Mouse (Mus musculus): Measurements from ENCODE around the gene Ap1s1.

Ap1s1 gene

GRCm38 (mm10) chr5:137015913-137016312, 30.0 kb downstream of the Ap1s1 start:
- no peak for DNase-seq

- DNase-seq: no peak
These were observed 33.5 kb downstream of the Ap1s1 start for GRCm38 (mm10) chr5:137012401-137012950.

DNA sequence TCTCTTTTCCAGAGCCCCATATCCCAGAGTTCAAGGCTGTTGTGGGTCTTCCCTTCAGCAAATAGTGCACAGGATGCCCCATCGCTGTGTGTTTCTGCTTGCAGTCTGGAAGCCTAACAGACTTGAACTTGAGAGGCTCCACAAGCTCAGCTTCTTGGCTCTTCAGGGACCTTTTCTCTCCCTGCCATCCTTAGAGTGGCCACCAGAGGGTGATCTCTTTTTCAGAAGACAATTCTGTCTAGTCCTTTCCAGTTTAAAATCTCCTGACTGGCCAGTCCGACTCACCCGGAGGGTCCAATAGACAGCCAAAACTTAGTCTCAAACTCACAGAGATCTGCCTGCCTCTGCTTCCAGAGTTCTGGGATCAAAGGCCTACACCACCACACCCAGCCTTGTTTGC, 35.9 kb downstream of the Ap1s1 start:
- peak; percentile 40 for DNase-seq

DNA sequence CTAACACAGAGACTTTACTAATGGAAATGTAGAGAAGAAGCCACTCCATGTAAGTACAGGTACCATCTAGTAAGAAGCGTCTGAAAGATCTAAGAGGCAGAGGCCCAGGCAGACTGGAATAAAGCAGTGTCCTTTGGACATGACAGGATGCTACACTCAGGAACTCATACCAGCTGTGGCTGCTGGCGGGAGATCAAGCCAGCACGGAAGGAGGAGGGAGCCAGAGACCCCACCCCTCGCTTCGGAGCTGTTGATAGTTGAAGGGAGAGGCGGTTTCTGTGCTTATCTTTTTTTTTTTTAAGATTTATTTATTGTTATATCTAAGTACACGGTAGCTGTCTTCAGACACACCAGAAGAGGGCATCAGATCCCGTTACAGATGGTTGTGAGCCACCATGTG, 38.7 kb downstream of the Ap1s1 start:
- DNase-seq: no peak

DNA sequence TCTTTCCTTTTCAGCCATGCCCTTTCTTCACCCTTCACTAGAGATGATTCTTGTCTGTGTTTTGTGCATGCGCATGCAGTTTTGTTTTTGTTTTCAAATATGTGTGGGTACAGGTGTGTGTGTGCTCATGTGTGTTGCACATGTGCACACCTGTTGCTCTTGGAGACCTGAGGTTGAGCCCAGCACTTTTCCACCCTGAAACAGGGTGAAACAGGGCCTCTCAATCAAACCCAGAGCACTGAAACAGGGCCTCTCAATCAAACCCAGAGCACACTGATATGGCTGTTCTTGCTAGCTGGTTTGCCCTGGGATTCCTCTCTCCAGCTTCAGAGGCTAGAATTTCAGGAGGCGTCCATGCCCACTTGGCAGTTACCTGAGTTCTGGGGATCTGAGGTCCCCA, 45.3 kb downstream of the Ap1s1 start:
- no peak for DNase-seq

- DNase-seq: no peak
These were observed 46.5 kb downstream of the Ap1s1 start for GRCm38 (mm10) chr5:136999449-136999848.

DNA sequence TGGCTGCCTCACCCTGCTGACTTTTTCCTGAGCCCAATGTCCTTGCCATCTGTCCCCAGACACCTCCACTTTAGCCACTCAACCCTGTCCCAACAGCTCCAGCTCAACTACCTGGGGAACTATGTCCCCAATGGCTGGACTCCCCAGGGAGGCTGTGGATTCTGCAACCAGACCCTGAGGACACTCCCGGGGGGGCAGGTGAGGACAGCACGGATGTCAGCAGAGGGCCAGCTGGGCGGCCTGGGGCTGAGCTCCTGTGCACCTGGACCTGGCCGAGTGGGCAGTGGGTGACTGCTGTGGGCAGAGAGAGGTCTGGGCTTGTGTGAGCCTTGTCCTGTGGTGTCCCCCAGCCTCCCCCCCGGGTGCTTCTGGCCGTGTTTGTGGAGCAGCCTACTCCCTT, 56.1 kb downstream of the Ap1s1 start:
- DNase-seq: no peak

DNA sequence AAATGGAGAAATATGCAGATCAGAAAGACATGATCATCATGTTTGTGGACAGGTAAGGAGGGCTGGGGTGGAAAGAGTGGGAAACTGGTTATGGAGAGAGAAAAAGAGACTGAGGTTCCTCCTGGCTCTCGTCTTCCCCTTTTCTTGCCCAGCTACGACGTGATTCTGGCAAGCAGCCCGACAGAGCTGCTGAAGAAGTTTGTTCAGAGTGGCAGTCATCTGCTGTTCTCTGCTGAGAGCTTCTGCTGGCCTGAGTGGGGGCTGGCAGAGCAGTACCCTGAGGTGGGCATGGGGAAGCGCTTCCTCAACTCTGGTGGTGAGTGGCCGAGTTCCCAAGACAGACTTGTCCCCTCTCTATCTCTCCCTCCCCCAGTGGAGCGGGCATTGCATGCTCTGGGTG, 57.5 kb downstream of the Ap1s1 start:
- peak; percentile 40 for DNase-seq

DNA sequence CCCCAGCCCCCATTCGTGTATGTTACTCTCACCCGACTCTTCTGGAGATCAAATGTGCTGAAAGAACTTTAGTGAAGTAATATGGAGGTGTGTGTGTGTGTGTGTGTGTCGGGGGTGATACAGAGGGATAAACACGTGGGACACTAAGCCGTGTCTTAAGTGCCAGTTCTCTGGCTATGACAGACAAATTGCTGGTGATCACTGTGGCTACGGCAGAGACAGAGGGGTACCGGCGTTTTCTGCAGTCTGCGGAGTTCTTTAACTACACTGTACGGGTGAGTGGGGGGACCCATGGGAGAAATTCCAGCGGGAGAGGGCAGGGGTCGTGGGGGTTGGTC, 58.0 kb downstream of the Ap1s1 start, which contains the start of gene Znhit1:
Znhit1 (minus strand) TSS at position 88 of the 338 bp plus-strand sequence.
- no peak for DNase-seq

GRCm38 (mm10) chr5:136987138-136987933, 58.6 kb downstream of the Ap1s1 start:
- peak; percentile 83 for DNase-seq

- peak; percentile 94 for DNase-seq
These were observed 59.2 kb downstream of the Ap1s1 start, which contains the start of gene Plod3 for GRCm38 (mm10) chr5:136986695-136987137. Plod3 (plus strand) TSS chr5:136987019.

All from right cerebral cortex, postnatal 25 days (tissue).